Mouse (Mus musculus) limb, embryonic 14.5 days (tissue): ENCODE results near the gene Acbd4. TPM values are rescaled to one million over a fixed set of nuclear protein-coding genes. Genes with fewer than 3 reads are reported as not detected.

Source experiments
- ATAC-seq: fragments of 200-750 bp; cut with Nextera tagmentation; 2 replicates; pipeline ENCODE4 v1.8.0; 2017; ENCODE audit warnings: low read depth, moderate number of reproducible peaks, moderate TSS enrichment; ENCODE audit not compliant: low FRiP score
- DNase-seq: peaks from one replicate; pipeline ENCODE4 v3.0.0-alpha.2; 2015; ENCODE audit warnings: low spot score
- H3K27ac ChIP-seq: fragments of 300-500 bp; sonication (generic); replicated peaks from 2 replicates; pipeline ENCODE4 v1.5.1; 2014; ENCODE audit warnings: low read depth, mild to moderate bottlenecking, low read length, moderate library complexity, mixed read lengths
- H3K27me3 ChIP-seq: fragments of 300-500 bp; sonication (generic); 2 replicates; pipeline ENCODE4 v1.6.1; 2014; ENCODE audit warnings: low read length, mixed read lengths; ENCODE audit not compliant: control insufficient read depth, insufficient read depth
- H3K36me3 ChIP-seq: fragments of 300-500 bp; sonication (generic); 2 replicates; pipeline ENCODE4 v1.6.1; 2014; ENCODE audit warnings: mild to moderate bottlenecking, low read length, moderate library complexity, mixed read lengths; ENCODE audit not compliant: control insufficient read depth, insufficient read depth
- H3K4me1 ChIP-seq: fragments of 300-500 bp; sonication (generic); 2 replicates; pipeline ENCODE4 v1.6.1; 2014; ENCODE audit warnings: antibody characterized with exemption, low read length, mixed read lengths; ENCODE audit not compliant: control insufficient read depth, insufficient read depth
- H3K4me2 ChIP-seq: fragments of 300-500 bp; sonication (generic); replicated peaks from 2 replicates; pipeline ENCODE4 v1.6.1; 2014; ENCODE audit warnings: low read depth, mild to moderate bottlenecking, low read length, moderate library complexity; ENCODE audit not compliant: severe bottlenecking
- H3K4me3 ChIP-seq: fragments of 300-500 bp; sonication (generic); replicated peaks from 2 replicates; pipeline ENCODE4 v1.5.1; 2014; ENCODE audit warnings: low read length
- H3K9ac ChIP-seq: fragments of 300-500 bp; sonication (generic); 2 replicates; pipeline ENCODE4 v1.6.1; 2014; ENCODE audit warnings: mild to moderate bottlenecking, low read depth, low read length, moderate library complexity; ENCODE audit not compliant: severe bottlenecking
- H3K9me3 ChIP-seq: fragments of 300-500 bp; sonication (generic); 2 replicates; pipeline ENCODE4 v1.6.1; 2016; ENCODE audit warnings: low read length; ENCODE audit not compliant: control insufficient read depth
- POLR2A ChIP-seq: fragments of 200-500 bp; IDR thresholded peaks from 2 replicates; pipeline ENCODE4 v1.8.0; 2012; ENCODE audit warnings: inconsistent platforms, mild to moderate bottlenecking, moderate library complexity, borderline replicate concordance; ENCODE audit not compliant: insufficient read depth, insufficient read length; ENCODE audit errors: extremely low read depth
- WGBS: fragments of 180-500 bp; shearing (Covaris S2); extraction: QIAGEN DNeasy Blood & Tissue Kit; methylation state at CpG from one replicate; pipeline ENCODE4 v1.1.7; 2014; 5-methylcytosine and 5-hydroxymethylcytosine counted together
- polyA plus RNA-seq, 2 experiments: library from polyadenylated mRNA; depleted of rRNA in 1 of 2; stranded (reverse) in 1 of 2; unstranded in 1 of 2; fragments of >200 nt; fragmentation: Nextera tagmentation in 1 of 2; extraction: Ambion mirVana in 1 of 2; gene quantifications; 2 replicates each; pipeline versions ENCODE4 v1.2.1 to v1.2.3; 2012 to 2014

Acbd4 gene
- polyA plus RNA-seq, 2 experiments: 14.2 to 20.2 TPM

GRCm38 (mm10) chr11:103106386-103106785, 4.9 kb downstream of the Acbd4 start:
- Histone ChIP-seq H3K36me3 (no peaks in the 10 kb centered on the region), H3K27me3 (no peaks in the 10 kb centered on the region; the same call in 1 of the 2 replicates), H3K9ac (no peak overlapping the region), H3K4me1 (peaks cover 13% of the 10 kb centered on the region), H3K4me3 (no peak overlapping the region), H3K9me3 (no peaks in the 10 kb centered on the region), H3K27ac (no peak overlapping the region), H3K4me2 (no peak overlapping the region)
- DNase-seq (no peak), ATAC-seq (no peak)
- TF ChIP-seq POLR2A: no peak
- WGBS: 66% methylated on average over 4 of the region's 4 CpGs

GRCm38 (mm10) chr11:103111301-103111700, 9.8 kb downstream of the Acbd4 start:
- 16% methylated on average over 10 of the region's 10 CpGs for WGBS
- Histone ChIP-seq H3K9me3 (no peaks in the 10 kb centered on the region), H3K4me1 (peaks cover 21% of the 10 kb centered on the region), H3K27me3 (no peaks in the 10 kb centered on the region), H3K4me3 (peak overlapping the region; percentile 39), H3K9ac (peak overlapping the region; percentile 63; the same call in 1 of the 2 replicates), H3K4me2 (peak overlapping the region; percentile 86), H3K27ac (no peak overlapping the region), H3K36me3 (no peaks in the 10 kb centered on the region)
- TF ChIP-seq POLR2A: no peak
- ATAC-seq (no peak), DNase-seq (no peak)

GRCm38 (mm10) chr11:103111881-103112551, 10.5 kb downstream of the Acbd4 start:
- Histone ChIP-seq H3K4me1 (peaks cover 21% of the 10 kb centered on the region), H3K9ac (peak overlapping the region; percentile 63), H3K27me3 (no peaks in the 10 kb centered on the region), H3K36me3 (no peaks in the 10 kb centered on the region), H3K27ac (peak overlapping the region; percentile 67), H3K4me3 (peak overlapping the region; percentile 39), H3K4me2 (peak overlapping the region; percentile 86), H3K9me3 (no peaks in the 10 kb centered on the region)
- DNase-seq: peak; percentile 74
- 0 out of 2 replicates have a peak, but pooled peaks have one; percentile 10 for ATAC-seq
- WGBS: 1% methylated on average over 28 of the region's 28 CpGs
- peak; percentile 19; the same call in 1 of the 2 replicates for TF ChIP-seq POLR2A

GRCm38 (mm10) chr11:103112552-103112912, 11.1 kb downstream of the Acbd4 start:
- H3K9ac ChIP-seq: peak overlapping the region; percentile 63
- peak overlapping the region; percentile 67 for H3K27ac ChIP-seq
- H3K36me3 ChIP-seq: no peaks in the 10 kb centered on the region
- ATAC-seq (no peak), DNase-seq (no peak)
- no peaks in the 10 kb centered on the region for H3K9me3 ChIP-seq
- peak overlapping the region; percentile 39 for H3K4me3 ChIP-seq
- H3K27me3 ChIP-seq: no peaks in the 10 kb centered on the region
- H3K4me1 ChIP-seq: peaks cover 21% of the 10 kb centered on the region
- no peak for TF ChIP-seq POLR2A
- H3K4me2 ChIP-seq: peak overlapping the region; percentile 86
- WGBS: 16% methylated on average over 9 of the region's 9 CpGs

- Histone ChIP-seq H3K4me1 (peaks cover 21% of the 10 kb centered on the region), H3K27me3 (no peaks in the 10 kb centered on the region), H3K27ac (0 out of 2 replicates have a peak overlapping the region, but pooled peaks have one; percentile 67), H3K4me3 (no peak overlapping the region), H3K36me3 (no peaks in the 10 kb centered on the region), H3K4me2 (peak overlapping the region; percentile 86; the same call in 1 of the 2 replicates), H3K9ac (no peak overlapping the region), H3K9me3 (no peaks in the 10 kb centered on the region)
- DNase-seq: no peak
- TF ChIP-seq POLR2A: no peak
- 41% methylated on average over 12 of the region's 12 CpGs for WGBS
- no peak for ATAC-seq
Measured at GRCm38 (mm10) chr11:103113005-103113404, 11.5 kb downstream of the Acbd4 start.

- Histone ChIP-seq H3K27me3 (no peaks in the 10 kb centered on the region), H3K4me3 (no peak overlapping the region), H3K36me3 (no peaks in the 10 kb centered on the region), H3K27ac (no peak overlapping the region), H3K4me2 (no peak overlapping the region), H3K9me3 (no peaks in the 10 kb centered on the region), H3K4me1 (peaks cover 26% of the 10 kb centered on the region), H3K9ac (no peak overlapping the region)
- DNase-seq (no peak), ATAC-seq (no peak)
- WGBS: 64% methylated on average over 4 of the region's 4 CpGs
- TF ChIP-seq POLR2A: no peak
Measured at GRCm38 (mm10) chr11:103113771-103114170, 12.3 kb downstream of the Acbd4 start.
